Mouse (Mus musculus): ENCODE results near the gene Pzp. TPM values are rescaled to one million over a fixed set of nuclear protein-coding genes. Genes with fewer than 3 reads are reported as not detected.
A peak's percentile ranks its signal among the peaks of the same experiment; 100 is the strongest.

Pzp gene
- total and polyA plus RNA-seq, 3 experiments = 0.57 to 3.0 (median 1.9) TPM

GRCm38 (mm10) chr6:128437731-128438316 is 88.7 kb downstream of the Pzp start:
- DNase-seq = peak; percentile 79 to 80
- intact Hi-C loops (cut with DNase I) = loop anchor here (1.0 to 5.0 kb wide), 3 partner anchors 10 to 1014 kb away; partner anchors contain the start of gene Clec1a

GRCm38 (mm10) chr6:128437288-128437687 is 89.2 kb downstream of the Pzp start:
- peak overlapping the region; percentile 95 for H3K27ac ChIP-seq
- no peak for DNase-seq
- H3K4me3 ChIP-seq = peak overlapping the region; percentile 90
- H3K36me3 ChIP-seq (ENCODE audit: control insufficient read depth, insufficient read depth, low read length) = peaks cover 16% of the 10 kb centered on the region
- H3K9ac ChIP-seq (ENCODE audit: low read depth, low read length) = peak overlapping the region; percentile 97
- 0 out of 2 replicates have a peak, but pooled peaks cover 3% of the 10 kb centered on the region for H3K79me2 ChIP-seq (replicated peaks; ENCODE audit: control insufficient read depth, insufficient read depth, low read length)
- intact Hi-C loops (cut with DNase I) = loop anchor here (1.0 to 5.0 kb wide), 3 partner anchors 9 to 1015 kb away; partner anchors contain the start of gene Clec1a
- no peak for TF ChIP-seq CTCF (IDR thresholded peaks at IDR 0.05)
- no peak for TF ChIP-seq EP300 (IDR thresholded peaks at IDR 0.05; ENCODE audit: insufficient read depth, low read depth, low read length)
- 0 out of 2 replicates have a peak, but pooled peaks have one; percentile 35 for TF ChIP-seq POLR2A (IDR thresholded peaks at IDR 0.05; ENCODE audit: insufficient read depth, low read depth, low read length)
- WGBS = 10% methylated on average over 10 of the region's 10 CpGs
- H3K27me3 ChIP-seq (ENCODE audit: control insufficient read depth, insufficient read depth, low read length) = no peaks in the 10 kb centered on the region
- H3K4me1 ChIP-seq (ENCODE audit: control insufficient read depth, insufficient read depth, low read length) = peaks cover 17% of the 10 kb centered on the region

More at GRCm38 (mm10) chr6:128437731-128438316, 88.7 kb downstream of the Pzp start:
- Histone ChIP-seq H3K27me3 (ENCODE audit: control insufficient read depth, insufficient read depth, low read length) (no peaks in the 10 kb centered on the region), H3K36me3 (ENCODE audit: control insufficient read depth, insufficient read depth, low read length) (peaks cover 11% of the 10 kb centered on the region), H3K27ac (peak overlapping the region; percentile 95), H3K4me3 (peak overlapping the region; percentile 90), H3K79me2 (replicated peaks; ENCODE audit: control insufficient read depth, insufficient read depth, low read length) (0 out of 2 replicates have a peak, but pooled peaks cover 3% of the 10 kb centered on the region), H3K4me1 (ENCODE audit: control insufficient read depth, insufficient read depth, low read length) (peaks cover 16% of the 10 kb centered on the region), H3K9ac (ENCODE audit: low read depth, low read length) (peak overlapping the region; percentile 97)
- TF ChIP-seq EP300 (IDR thresholded peaks at IDR 0.05; ENCODE audit: insufficient read depth, low read depth, low read length) = no peak
- TF ChIP-seq CTCF (IDR thresholded peaks at IDR 0.05) = no peak
- no peak for TF ChIP-seq POLR2A (IDR thresholded peaks at IDR 0.05; ENCODE audit: insufficient read depth, low read depth, low read length)
- WGBS = 2% methylated on average over 52 of the region's 52 CpGs

- Histone ChIP-seq H3K36me3 (ENCODE audit: control insufficient read depth, insufficient read depth, low read length) (peaks cover 17% of the 10 kb centered on the region), H3K27me3 (ENCODE audit: control insufficient read depth, insufficient read depth, low read length) (no peaks in the 10 kb centered on the region), H3K27ac (peak overlapping the region; percentile 95), H3K4me3 (no peak overlapping the region; the same call in 1 of the 2 replicates), H3K79me2 (replicated peaks; ENCODE audit: control insufficient read depth, insufficient read depth, low read length) (0 out of 2 replicates have a peak, but pooled peaks cover 3% of the 10 kb centered on the region), H3K9ac (ENCODE audit: low read depth, low read length) (no peak overlapping the region), H3K4me1 (ENCODE audit: control insufficient read depth, insufficient read depth, low read length) (peaks cover 19% of the 10 kb centered on the region)
- peak; percentile 31 to 34 for DNase-seq
- TF ChIP-seq EP300 (IDR thresholded peaks at IDR 0.05; ENCODE audit: insufficient read depth, low read depth, low read length) (no peak), CTCF (IDR thresholded peaks at IDR 0.05) (no peak), POLR2A (IDR thresholded peaks at IDR 0.05; ENCODE audit: insufficient read depth, low read depth, low read length) (no peak)
- 72% methylated on average over 8 of the region's 8 CpGs for WGBS
- intact Hi-C loops (cut with DNase I) = loop anchor here (1.0 to 5.0 kb wide), 3 partner anchors 8 to 1016 kb away; partner anchors contain the start of gene Clec1a
These were observed 90.0 kb downstream of the Pzp start for GRCm38 (mm10) chr6:128436356-128437005.

GRCm38 (mm10) chr6:128435474-128435873 is 91.0 kb downstream of the Pzp start:
- intact Hi-C loops (cut with DNase I) = loop anchor here (5.0 kb wide), 2 partner anchors 407 to 1017 kb away; partner anchors contain the start of gene Clec1a
- Histone ChIP-seq H3K27me3 (ENCODE audit: control insufficient read depth, insufficient read depth, low read length) (no peaks in the 10 kb centered on the region), H3K36me3 (ENCODE audit: control insufficient read depth, insufficient read depth, low read length) (peaks cover 17% of the 10 kb centered on the region), H3K4me3 (no peak overlapping the region), H3K79me2 (replicated peaks; ENCODE audit: control insufficient read depth, insufficient read depth, low read length) (0 out of 2 replicates have a peak, but pooled peaks cover 3% of the 10 kb centered on the region), H3K27ac (peak overlapping the region; percentile 95), H3K4me1 (ENCODE audit: control insufficient read depth, insufficient read depth, low read length) (peaks cover 19% of the 10 kb centered on the region), H3K9ac (ENCODE audit: low read depth, low read length) (peak overlapping the region; percentile 27; the same call in 1 of the 2 replicates)
- DNase-seq = peak; percentile 86 to 90
- TF ChIP-seq POLR2A (IDR thresholded peaks at IDR 0.05; ENCODE audit: insufficient read depth, low read depth, low read length) = no peak
- no peak for TF ChIP-seq CTCF (IDR thresholded peaks at IDR 0.05)
- peak; percentile 53; the same call in 1 of the 2 replicates for TF ChIP-seq EP300 (IDR thresholded peaks at IDR 0.05; ENCODE audit: insufficient read depth, low read depth, low read length)
- WGBS = 9% methylated on average over 5 of the region's 5 CpGs

Other genes starting within 250 kb of the Pzp start
- gene Tead4, start 225.9 kb downstream of the Pzp start, total RNA-seq (2021) = 1 to 10 TPM; 3.3 to 3.7 TPM
- gene Tead4, start 225.9 kb downstream of the Pzp start, polyA plus RNA-seq (2012; rRNA removed) = 0.98 and 1.8 TPM in 2 replicates
- gene Tulp3, start 170.9 kb downstream of the Pzp start, total RNA-seq (2021) = 1 to 10 TPM; 5.4 to 6.4 TPM
- 10.2 and 11.2 TPM in 2 replicates for gene Tulp3, start 170.9 kb downstream of the Pzp start, polyA plus RNA-seq (2012; rRNA removed)
- 1 to 10 TPM; 7.8 to 9.2 TPM for gene Rhno1, start 163.8 kb downstream of the Pzp start, total RNA-seq (2021)
- 5.8 and 6.6 TPM in 2 replicates for gene Rhno1, start 163.8 kb downstream of the Pzp start, polyA plus RNA-seq (2012; rRNA removed)
- gene Foxm1, start 163.8 kb downstream of the Pzp start, total RNA-seq (2021) = under 1 TPM; 0.65 to 0.89 TPM
- gene Foxm1, start 163.8 kb downstream of the Pzp start, polyA plus RNA-seq (2012; rRNA removed) = 0.80 and 1.6 TPM in 2 replicates
- gene Tex52, start 151.3 kb downstream of the Pzp start, total RNA-seq (2021) = not detected
- gene Tex52, start 151.3 kb downstream of the Pzp start, polyA plus RNA-seq (2012; rRNA removed) = 0.12 TPM in 1 of 2 replicates, not detected in the other
- not detected for gene Gm44596, start 151.2 kb downstream of the Pzp start, total RNA-seq (2021)
- not detected in 2 replicates for gene Gm44596, start 151.2 kb downstream of the Pzp start, polyA plus RNA-seq (2012; rRNA removed)
- 1 to 10 TPM; 1.6 to 2.4 TPM for gene Nrip2, start 127.4 kb downstream of the Pzp start, total RNA-seq (2021)
- 2.6 and 3.6 TPM in 2 replicates for gene Nrip2, start 127.4 kb downstream of the Pzp start, polyA plus RNA-seq (2012; rRNA removed)
- gene Itfg2, start 101.8 kb downstream of the Pzp start, total RNA-seq (2021) = 10 to 100 TPM; 17.0 to 21.2 TPM
- gene Itfg2, start 101.8 kb downstream of the Pzp start, polyA plus RNA-seq (2012; rRNA removed) = 11.9 and 21.5 TPM in 2 replicates
- 100 to 1,000 TPM; 351 to 359 TPM for gene Fkbp4, start 88.0 kb downstream of the Pzp start, total RNA-seq (2021)
- gene Fkbp4, start 88.0 kb downstream of the Pzp start, polyA plus RNA-seq (2012; rRNA removed) = 206 and 250 TPM in 2 replicates
- not detected for gene A2ml1, start 54.9 kb upstream of the Pzp start, total RNA-seq (2021)
- gene A2ml1, start 54.9 kb upstream of the Pzp start, polyA plus RNA-seq (2012; rRNA removed) = 1.6 TPM in 1 of 2 replicates, not detected in the other
- gene Klrb1a, start 96.8 kb upstream of the Pzp start, total RNA-seq (2021) = not detected
- 0.20 and 0.59 TPM in 2 replicates for gene Klrb1a, start 96.8 kb upstream of the Pzp start, polyA plus RNA-seq (2012; rRNA removed)
- 1 to 10 TPM in 1 of 2 experiments, under 1 TPM in 1; 0.89 to 1.0 TPM for gene Clec2h, start 135.7 kb upstream of the Pzp start, total RNA-seq (2021)
- gene Clec2h, start 135.7 kb upstream of the Pzp start, polyA plus RNA-seq (2012; rRNA removed) = not detected in 2 replicates
- not detected for gene Klrb1, start 196.3 kb upstream of the Pzp start, total RNA-seq (2021)
- gene Klrb1, start 196.3 kb upstream of the Pzp start, polyA plus RNA-seq (2012; rRNA removed) = not detected in 2 replicates